Mouse (Mus musculus) layer of hippocampus, postnatal 36 days (tissue): ENCODE results near the gene Lif. TPM values are rescaled to one million over a fixed set of nuclear protein-coding genes. Genes with fewer than 3 reads are reported as not detected.

Experiments used
- DNase-seq, 2 experiments: peaks; one replicate each; pipeline ENCODE4 v3.0.0; 2022
- total RNA-seq, 2 experiments: library from RNA; stranded (reverse); gene quantifications; 2 replicates each; pipeline ENCODE4 v1.2.3; 2021

Lif gene
- total RNA-seq, 2 experiments from 2014 or later: 1.4 to 1.7 TPM

DNA sequence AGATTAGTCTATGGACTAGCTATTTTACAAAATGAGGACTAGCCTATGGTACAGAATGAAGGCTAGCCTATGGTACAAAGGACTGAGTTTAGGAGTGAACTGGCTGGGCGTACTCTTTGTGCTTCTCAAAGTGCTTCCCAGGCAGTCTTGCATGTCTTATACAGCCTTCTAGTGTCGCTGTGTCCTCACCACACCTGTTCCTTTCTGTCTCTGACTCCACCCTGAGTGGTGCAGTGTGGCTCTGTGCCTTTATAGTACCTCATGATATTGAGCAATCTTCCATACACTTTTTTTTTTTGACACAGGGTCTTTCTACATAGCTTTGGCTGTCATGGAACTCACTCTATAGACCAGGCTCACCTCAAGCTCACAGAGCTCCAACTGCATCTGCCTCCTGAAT is 25.9 kb upstream of the Lif start:
- no peak for DNase-seq

DNA sequence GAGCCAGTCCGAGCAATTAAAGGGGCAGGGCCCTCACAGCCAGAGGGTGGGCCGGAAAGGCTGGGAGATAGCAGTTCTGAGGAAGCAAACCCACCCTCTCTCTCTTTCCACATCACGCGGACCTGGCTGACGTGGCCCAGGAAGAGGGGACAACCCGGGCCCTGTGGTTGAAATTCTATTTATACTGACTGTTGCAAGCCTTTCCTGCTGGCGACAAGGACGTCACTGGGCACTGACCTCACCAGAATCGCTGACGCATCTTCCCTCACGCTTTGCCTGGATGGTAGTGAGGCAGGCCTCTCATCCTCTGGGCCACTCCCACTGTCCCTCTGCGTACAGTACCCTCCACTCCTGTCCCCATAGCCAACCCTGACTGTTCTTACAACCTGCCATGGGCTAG is 24.7 kb upstream of the Lif start:
- DNase-seq: no peak

DNA sequence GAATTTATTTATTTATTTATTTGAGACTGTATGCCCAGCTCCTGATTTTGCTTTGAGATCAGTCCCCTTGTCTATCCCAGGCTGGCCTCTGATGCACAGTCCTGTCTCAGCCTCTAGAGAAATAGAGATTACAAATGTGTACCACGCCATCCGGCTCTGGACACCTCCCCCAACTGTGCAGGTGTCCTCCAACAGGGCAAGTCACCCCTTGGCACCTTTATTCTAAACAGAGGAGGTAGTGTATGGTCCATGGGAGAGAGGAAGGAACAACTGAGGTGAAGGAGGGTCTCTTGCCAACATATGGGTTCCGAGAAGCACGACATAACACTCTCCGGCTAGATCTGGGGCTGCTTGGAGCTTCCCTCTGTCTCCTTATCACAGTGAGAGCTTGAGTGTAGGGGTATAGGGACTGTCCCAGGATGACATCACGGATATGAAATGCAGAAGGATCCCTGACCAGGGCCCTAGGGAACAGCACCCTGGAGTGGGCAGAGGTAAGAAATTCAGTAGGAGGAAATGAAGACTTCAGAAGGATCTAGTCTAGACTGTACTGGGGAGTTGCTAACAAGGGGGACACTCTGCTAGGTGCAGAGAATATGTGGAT is 22.2 kb upstream of the Lif start:
- no peak for DNase-seq

DNA sequence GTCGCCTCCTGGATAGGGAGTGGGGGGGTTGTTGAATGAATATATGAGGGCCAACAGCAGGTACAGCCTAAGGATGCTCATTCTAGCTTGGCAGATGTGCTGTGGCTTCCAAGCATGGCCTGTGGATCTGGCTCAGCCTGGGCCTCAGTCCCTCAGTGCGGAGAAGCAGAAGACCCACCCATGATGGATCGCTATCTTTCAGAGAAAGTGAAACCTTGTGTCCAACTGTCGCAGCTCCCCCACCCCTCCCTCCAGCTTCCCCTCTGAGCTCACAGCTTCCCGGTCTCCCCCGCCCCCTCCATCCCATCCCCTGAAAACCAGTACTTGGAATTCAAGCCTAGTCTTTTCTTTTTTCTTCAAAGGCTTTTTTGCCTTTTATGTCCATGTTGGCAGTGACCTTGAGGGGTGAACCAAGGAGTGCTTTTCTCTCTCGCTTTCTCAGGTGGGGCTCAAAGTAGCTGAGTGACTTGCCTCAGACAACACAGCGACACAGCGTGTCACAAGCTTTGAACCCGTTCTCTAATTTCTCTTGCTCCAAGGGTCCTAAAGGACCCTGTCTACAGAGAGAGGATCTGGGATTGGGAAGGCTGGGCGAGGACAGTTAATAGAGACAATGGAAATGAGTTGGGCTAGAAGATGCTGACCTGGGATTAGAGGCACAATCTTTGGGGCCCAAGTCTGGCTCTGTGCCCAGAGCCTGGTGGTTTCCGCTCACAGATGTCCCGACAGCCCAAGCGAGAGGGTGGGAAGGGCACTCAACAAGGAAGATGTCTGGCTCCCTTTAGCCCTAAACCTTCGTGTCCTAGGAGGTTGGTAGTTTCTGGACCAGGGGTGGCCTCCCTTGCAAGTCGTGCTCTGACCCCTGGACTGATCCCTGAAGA is 21.5 kb upstream of the Lif start, which contains the start of gene Osm:
Osm (plus strand) TSS at position 756 of the 881 bp plus-strand sequence.
- DNase-seq: no peak

DNA sequence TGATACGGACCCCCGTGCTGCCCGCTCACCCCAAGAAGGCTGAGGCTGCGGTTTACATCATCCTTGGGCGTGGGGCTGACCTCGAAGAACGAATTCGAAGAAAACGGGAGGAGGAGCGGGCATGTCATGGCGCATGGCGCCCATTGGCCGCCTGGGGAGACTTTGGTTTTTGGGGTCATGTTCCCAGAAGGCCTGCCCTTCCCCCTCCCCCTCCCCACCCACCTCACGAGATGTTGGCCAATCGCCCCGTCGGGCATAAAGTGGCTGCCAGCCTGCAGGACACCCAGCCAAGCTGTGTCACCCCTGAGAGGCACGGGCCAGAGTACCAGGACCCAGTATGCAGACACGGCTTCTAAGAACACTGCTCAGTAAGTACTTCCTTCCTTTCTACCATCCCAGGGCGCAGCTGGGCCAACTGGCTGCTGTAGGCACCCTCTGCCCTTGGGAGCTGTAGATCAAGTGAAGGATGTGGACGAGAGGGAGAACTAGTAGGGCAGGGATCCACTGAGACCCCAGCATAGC is 20.8 kb upstream of the Lif start:
- DNase-seq: no peak

DNA sequence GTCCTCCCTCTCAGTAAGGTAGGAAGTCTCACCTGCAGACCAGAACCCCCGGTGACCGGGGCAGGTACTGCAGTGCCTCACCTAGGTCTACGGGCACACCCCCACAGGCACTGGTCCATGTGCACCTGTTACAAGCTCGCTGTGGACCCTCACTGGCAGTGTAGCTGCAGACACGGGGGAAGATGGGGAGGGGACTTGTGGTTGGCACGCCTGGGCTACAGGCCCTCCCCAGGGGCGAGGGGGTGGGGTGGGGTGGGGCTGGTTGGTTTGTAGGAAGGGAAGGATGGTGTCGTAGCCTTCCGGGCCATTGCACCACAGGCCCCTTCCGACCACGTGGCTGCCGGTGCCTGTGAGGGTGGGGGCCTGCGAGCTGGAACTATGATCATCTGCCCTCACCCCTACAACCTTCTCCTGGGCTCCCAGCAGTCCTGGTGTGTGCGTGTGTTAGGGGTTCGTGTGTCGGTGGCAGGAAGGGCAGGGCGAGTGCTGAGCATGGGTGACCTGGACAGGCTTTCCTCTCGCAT is 19.9 kb upstream of the Lif start:
- no peak for DNase-seq

DNA sequence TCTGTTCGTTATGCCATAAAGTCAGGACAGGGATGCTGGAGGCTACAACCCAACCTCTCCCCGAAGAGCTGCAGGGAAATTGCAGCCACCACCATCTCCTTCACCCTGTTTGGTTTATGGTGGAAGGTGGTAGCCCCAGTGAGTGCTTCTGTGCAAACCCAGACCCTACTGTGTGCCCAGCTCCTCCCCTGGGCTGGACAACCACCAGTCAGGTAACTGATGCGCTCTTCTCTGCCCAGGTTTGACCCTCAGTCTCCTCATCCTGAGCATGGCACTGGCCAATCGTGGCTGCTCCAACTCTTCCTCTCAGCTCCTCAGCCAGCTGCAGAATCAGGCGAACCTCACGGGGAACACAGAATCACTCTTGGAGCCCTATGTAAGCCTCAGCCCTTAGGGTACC is 19.2 kb upstream of the Lif start:
- no peak for DNase-seq

DNA sequence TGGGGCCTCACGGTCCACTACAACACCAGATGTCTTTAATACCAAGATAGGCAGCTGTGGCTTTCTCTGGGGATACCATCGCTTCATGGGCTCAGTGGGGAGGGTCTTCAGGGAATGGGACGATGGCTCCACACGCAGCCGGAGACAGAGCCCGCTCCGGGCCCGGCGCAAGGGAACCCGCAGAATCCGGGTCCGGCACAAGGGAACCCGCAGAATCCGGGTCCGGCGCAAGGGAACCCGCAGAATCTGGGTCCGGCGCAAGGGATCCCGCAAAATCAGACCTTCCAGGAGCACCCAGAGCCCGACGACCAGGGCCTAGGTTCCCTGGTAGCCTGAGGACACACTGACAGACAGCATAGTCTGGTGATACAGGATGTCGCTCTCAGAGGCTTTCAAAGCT is 17.7 kb upstream of the Lif start:
- no peak for DNase-seq

DNA sequence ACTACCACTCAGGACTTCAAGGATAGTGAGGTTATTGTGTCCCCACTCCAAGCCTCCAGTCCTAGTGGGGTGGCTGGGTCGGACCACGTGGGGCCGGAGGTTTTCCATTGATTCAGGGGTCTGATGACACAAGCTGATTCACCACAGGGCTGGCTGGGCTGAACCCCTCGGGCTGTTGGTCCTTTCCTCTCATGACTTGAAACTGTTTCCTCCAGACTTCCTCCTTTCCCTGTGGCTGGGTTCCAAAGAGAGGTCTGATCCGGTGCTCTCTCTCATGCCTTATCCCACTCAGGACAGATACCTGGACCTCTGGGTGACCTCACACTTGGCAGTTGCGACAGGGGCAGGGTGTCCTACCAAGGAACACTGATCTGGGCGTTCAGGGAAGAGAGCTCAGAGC is 17.2 kb upstream of the Lif start:
- no peak for DNase-seq

DNA sequence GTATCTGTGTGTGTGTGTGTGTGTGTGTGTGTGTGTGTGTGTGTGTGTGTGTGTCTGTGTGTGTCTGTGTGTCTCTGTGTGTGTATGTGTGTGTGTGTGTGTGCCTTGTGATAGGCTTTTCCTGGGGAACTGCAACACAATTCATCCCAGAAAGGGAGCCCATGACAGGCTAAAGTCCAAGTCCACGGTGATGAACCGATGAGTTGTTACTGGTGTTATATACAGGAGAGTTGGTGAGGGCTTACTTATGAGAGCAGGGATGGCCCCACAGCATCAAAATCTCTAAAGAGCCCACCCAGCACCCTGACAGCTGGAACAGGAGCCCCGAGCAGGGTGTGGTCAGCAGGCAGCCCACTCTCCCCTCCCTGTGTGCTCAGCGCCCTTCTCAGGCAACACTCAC is 16.2 kb upstream of the Lif start:
- DNase-seq: no peak

DNA sequence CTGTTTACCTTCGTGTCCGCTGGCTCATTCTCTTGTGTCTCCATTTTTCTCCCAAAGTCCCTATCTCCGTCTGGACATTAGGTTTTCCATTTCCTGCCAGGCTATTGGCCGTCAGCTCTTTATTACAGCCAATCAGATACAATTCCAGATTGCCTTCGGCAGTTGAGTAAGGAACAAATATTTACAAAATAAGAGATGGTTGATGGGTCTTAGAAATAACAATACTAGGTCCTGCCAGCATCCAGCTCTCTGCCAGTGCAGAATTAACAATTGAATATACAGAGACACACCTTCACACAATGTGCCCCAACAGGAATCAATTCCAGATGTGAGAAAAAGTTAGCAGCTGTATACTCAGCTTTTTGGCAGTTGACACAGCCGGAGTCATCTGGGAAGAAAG is 11.2 kb upstream of the Lif start:
- DNase-seq: no peak

DNA sequence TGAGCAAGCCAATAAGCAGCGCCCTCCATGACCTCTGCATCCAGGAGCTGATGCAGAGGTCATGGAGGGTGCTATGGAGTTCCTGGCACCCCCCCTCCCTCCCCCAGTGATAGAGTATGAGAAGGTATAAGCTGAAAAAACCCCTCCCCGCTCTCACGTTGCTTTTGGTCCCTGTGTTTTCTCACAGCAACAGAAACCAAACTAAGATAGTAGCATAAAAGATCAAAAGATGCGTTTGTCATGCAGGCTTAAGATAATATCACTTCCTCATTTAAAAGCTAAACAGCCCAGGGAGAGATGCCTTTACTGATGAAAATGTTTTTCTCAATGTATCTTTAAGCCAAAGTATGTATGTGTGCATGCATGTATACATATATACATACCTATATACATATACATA is 10.7 kb upstream of the Lif start:
- no peak for DNase-seq

DNA sequence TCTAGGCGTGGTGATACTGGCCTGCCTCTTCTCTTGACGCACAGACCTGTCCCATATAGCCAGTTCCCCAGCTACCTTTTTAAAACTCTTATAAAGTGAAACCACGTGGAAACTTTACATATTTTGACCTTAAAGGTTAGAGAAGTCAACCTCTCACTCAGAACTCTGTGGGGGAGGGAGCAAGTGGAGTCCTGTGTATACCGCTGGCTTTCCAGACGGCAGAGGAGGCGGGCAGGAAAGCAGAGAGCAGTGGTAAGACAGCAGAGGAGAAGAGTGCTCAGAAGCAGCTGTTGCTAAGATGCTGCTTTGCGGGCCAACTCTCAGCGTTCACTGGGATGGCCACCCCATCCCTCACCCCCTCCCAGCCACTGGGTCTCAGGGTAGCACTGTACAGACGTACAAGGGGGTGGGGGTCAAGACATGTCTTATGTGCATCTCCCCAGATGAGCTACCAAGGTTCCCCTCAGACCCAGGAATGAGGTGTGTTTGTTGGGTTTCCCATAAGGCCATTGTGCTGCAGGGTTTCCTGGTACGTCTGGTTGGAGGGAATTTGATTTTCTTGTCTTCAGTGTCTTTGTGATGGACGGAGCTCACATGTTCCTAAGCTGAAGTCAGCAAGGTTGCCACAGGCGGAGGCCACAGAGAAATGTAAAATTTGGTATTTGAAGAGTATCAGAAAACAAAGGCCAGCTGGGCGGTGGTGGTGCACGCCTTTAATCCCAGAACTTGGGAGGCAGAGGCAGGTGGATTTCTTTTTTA is 10.0 kb upstream of the Lif start:
- DNase-seq: no peak

DNA sequence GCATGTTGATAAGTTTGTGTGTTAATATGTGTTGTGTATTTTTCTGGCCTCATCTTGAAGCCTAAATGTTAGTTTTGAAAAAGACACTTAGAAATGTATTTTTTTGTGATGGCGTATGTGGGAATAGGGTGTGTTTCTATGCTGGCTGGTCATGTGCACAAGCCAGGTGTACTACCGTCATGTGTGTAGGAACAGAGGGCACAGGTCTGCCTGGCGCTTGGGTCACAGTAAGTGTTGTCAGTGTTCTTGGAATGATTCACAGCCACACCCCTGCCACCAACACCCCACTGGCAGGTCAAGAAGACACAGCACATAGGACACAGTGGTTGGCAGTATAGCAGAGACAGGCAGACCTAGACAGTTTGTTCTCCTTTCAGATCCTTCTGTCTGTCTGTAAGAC is 8.2 kb upstream of the Lif start:
- no peak for DNase-seq

DNA sequence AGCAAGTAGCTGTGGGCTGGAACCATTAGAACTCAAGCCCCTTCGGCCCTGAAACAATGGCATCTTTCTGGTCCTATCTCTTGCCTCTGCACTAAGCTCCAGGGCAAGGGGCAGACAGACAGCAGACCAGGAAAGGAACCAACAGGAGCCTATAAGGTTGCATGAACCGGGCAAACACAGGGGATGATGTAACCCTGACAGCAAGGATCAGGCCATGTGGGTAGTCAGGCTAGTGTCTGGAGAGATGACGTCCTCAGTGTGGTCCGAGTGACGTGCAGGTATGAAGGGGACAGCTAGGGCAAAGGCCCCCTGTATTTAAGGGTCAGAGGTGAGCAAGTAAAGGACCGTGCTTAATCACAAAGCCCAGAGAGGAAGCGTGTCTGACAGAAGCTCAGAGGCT is 7.1 kb upstream of the Lif start:
- DNase-seq: no peak

DNA sequence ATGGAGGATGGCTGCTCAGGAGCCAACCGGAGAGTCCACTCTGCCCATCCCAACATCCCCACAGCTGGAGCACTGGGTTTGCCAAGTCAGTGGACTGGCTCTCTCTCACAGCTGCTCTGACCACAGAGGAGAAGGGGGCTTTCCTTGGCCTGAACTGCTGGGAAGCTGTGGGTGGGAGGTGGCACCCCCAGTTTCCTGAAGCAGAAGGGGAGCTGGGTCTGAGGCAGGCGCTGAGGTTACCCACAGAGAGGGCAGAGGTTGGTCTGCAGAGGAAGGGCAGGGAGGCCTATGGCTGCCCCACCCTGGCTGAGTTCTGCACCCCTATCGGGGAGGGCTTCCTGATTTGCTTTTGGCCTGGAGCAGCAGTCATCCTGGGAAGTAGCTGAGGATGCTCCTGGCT is 6.0 kb upstream of the Lif start:
- DNase-seq: no peak

DNA sequence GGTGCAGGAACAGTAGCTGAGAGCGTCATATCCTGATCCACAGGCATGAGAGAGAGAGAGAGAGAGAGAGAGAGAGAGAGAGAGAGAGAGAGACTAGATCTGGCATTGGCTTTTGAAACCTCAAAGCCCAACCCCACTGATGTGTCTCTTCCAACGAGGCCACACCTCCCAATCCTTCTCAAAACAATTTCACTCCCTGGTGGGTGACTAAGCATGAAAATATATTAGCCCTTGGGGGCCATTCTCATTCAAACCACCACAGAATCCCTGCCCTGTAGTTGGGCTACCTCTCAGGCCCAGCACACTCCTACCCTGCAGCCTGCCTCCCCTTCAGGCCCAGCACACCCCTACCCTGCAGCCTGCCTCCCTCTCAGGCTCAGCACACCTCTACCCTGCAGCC is 4.5 kb upstream of the Lif start:
- DNase-seq: no peak

DNA sequence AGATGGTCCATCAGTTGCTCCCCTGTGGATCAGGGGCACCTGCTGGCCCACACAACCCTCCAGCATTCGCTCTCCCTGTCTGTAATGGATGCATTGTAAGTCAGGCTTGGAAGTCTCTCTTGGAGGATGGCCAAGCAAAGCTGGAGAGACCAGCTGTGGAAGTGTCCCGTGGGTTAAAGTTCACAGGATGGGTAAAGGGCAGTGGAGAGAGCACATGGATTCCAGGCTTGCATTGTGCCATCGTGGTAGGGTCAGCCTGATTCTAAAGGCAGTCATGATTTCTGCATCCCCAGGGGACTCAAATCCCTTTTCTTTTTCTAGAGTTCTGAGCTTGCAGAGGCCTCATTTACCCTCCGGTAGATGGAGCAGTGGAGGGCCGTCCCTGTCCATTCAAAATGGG is 399 bp downstream of the Lif start:
- no peak for DNase-seq

DNA sequence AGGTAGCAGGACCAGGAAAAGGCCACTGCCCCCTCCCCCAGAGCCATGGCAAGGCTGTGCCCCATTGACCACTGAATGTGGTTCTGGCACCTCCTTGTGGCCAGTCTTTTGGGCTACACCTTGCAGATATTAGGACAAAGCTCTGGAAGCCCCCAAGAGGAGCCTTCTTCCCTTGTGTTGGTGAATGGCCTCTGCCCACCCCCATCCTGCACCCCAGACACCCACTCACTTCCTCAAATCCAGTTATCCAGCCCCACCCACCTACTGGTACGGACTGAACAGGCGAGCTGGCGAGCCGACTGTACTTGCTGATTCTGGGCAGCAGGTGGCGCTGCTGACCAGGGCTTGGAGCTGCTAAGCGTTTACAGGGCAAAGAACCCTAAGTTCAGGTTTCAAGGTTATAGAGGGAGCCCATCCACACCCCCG is 1.3 kb downstream of the Lif start:
- peak; percentile 82 to 84 for DNase-seq

DNA sequence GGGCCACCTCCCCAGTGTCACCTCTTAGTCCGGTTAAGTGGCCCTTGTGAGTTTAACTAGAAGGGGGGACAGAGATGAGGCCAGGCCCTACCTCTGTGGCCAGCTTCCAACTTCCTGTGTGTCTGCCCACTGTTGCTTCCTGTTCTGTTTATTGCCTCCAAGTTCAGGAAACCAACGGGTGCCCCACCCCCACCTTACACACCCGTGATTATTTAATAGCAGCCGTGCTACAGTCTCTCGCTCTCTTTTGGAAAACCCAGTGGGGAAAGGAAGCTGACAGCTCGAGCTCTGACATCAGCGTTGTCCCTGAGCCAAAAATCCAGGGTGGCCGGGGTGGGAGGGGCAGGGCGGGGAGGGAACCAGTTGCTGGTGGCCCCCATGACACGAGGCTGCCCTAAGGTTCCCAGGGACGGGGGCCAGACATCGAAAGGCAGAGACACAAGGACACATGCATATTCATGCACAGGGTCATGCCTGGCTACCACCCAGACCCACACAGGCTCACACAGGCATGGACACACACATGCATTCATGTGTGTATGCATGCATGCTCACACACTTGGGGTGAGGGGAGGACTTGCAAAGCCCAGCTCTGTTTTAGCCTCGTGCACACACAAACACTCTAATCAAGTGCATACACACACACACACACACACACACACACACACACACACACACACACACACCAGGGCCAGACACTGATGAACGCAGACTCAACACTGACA is 3.3 kb downstream of the Lif start:
- no peak for DNase-seq

DNA sequence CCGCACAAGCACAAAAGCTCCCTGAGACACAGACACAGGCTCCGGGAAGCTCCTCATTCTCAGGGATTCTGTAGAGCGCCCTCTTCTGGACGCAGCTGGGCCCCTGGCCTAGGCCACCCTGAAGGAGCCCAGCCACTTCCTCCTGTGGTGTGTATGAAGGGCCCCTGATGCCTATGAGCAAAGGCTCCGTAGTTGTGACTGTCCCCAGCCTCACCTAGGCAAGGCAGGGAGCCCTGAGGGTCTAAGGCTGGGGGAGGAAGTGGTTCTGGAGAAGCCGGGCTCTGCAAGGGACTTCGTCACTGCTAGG is 3.8 kb downstream of the Lif start:
- DNase-seq: peak; percentile 34 to 36

DNA sequence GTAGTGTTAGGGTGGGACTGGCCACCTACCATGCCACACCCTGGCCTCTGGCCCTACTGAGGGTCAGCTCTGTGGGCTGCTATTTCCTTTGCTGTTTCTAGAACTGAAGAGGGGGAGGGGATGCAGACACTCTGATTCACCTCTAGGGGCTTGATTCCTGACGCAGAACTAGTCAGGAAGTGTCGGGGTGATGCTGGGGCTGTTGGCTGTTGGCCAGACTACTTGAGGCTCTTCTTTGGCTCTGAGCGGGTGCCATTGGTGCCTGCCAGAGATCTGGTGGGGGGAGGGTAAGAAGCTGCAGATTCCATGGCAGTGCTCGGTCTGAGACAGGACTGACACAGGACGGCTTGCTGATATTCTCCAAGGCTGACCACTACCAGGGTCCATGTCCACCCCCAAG is 4.6 kb downstream of the Lif start:
- no peak for DNase-seq

DNA sequence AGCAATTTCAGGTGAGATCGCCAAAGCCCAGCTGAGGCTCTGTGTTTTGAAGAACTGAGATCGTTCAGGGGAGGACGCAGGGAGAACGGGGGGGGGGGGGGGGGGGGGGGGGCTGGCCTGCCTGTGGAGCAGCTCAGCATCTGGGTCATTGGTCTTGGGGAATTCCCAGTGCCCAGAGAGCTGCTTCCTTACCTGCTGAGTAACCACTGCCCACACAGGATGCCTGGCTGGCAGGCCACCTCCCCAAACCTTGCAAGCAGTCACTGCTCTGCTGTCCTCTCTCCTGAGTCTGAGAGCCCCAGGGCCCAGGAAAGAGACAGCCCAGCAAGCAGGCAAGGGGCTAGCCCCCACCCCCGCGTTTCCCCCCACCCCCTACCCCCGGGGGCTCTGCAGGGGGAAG is 5.5 kb downstream of the Lif start:
- DNase-seq: no peak
